Mouse (Mus musculus): Measurements from ENCODE around the gene Gm20388. TPM values are rescaled to one million over a fixed set of nuclear protein-coding genes. Genes with fewer than 3 reads are reported as not detected.

Gene Gm20388
- polyA plus RNA-seq, 1 experiment from 2014 or later: not detected

DNA sequence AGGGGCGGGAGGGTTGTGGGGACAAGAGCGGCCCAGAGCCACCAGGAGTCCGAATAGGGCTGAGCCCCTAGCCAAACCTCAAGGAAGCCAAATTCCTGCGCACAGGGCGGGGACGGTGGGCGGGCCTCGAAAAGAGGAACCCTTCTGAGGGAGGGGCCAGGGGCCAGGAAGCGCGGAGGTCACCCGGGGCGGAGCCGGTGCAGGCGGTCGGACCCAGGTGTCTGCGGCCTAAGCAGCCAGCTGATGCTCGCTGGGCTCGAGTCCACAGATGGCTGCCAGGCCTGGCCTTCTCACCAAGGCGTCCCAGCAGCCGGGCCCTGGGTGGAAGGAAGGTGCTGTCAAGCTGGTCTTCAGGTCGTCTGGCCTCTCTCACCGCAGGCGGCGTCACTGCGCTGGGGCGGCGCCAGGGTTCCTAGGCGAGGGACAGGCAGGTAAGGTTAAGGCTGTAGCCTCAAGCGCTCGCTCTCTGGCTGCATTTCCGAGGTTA is 2959.8 kb downstream of the Gm20388 start:
- no peak overlapping the region for H3K27ac ChIP-seq
- 15% methylated on average over 29 of the region's 31 CpGs for WGBS
- peak overlapping the region; percentile 27; the same call in 1 of the 2 replicates for H3K9ac ChIP-seq
- ATAC-seq (ENCODE audit: insufficient number of reproducible peaks, insufficient read depth, low FRiP score, low TSS enrichment): no peak
- 0 out of 2 replicates have a peak overlapping the region, but pooled peaks have one; percentile 12 for H3K4me3 ChIP-seq
- H3K4me2 ChIP-seq (replicated peaks): peak overlapping the region; percentile 46
- H3K36me3 ChIP-seq: no peaks in the 10 kb centered on the region; the same call in 1 of the 2 replicates
- peaks cover 12% of the 10 kb centered on the region for H3K4me1 ChIP-seq
- H3K27me3 ChIP-seq: no peaks in the 10 kb centered on the region
- H3K9me3 ChIP-seq: peaks cover 9% of the 10 kb centered on the region

DNA sequence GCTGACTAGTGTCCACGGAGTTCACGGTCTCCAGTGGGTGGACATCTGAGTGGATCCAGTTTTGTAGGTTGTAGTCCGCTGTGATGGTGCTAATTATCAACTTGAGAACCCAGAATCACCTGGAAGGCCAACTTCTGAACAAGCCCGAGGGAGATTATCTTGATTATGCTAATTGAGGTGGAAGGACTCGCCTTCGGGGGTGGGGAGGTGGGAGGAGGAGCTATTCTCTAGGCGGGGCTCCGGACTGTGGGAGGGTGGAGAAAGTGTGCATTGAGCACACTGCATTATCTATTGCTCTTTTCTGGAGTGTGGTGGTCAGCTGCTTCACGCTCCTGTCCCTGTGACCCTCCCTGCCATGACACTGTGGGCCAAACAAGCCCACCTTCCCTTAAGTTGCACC is 2961.0 kb downstream of the Gm20388 start:
- 72% methylated on average over 9 of the region's 9 CpGs for WGBS
- ATAC-seq (ENCODE audit: insufficient number of reproducible peaks, insufficient read depth, low FRiP score, low TSS enrichment): no peak
- H3K36me3 ChIP-seq: no peaks in the 10 kb centered on the region
- no peak overlapping the region for H3K4me2 ChIP-seq (replicated peaks)
- H3K9me3 ChIP-seq: peaks cover under 1% of the 10 kb centered on the region; the same call in 1 of the 2 replicates
- H3K27me3 ChIP-seq: no peaks in the 10 kb centered on the region
- H3K9ac ChIP-seq: no peak overlapping the region
- peaks cover 15% of the 10 kb centered on the region for H3K4me1 ChIP-seq
- H3K4me3 ChIP-seq: no peak overlapping the region
- no peak overlapping the region for H3K27ac ChIP-seq

DNA sequence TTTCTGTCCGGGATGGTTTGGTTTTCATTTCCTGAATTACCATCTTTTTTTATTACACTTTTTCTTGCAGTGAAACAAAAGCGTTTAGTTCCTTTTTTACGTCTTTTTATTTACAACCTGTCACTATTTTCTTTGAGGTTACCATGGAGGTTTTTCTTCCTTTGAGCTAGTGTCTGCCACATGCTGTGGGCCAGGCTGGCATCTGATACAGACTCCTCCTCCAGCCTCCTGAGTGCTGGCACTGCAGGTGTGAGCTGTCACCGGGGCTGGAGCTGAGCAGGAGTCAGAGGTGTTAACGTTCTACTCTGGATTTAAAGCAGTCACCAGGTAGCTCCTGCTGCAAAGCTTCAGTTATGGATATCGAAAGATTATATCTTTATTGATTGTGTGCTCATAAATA is 2962.5 kb downstream of the Gm20388 start:
- ATAC-seq (ENCODE audit: insufficient number of reproducible peaks, insufficient read depth, low FRiP score, low TSS enrichment): no peak
- H3K36me3 ChIP-seq: no peaks in the 10 kb centered on the region
- no peaks in the 10 kb centered on the region for H3K9me3 ChIP-seq
- no peak overlapping the region for H3K27ac ChIP-seq
- no peak overlapping the region for H3K4me3 ChIP-seq
- no peak overlapping the region for H3K9ac ChIP-seq
- H3K27me3 ChIP-seq: no peaks in the 10 kb centered on the region
- peaks cover 15% of the 10 kb centered on the region for H3K4me1 ChIP-seq
- 54% methylated on average over 6 of the region's 6 CpGs for WGBS
- no peak overlapping the region for H3K4me2 ChIP-seq (replicated peaks)

DNA sequence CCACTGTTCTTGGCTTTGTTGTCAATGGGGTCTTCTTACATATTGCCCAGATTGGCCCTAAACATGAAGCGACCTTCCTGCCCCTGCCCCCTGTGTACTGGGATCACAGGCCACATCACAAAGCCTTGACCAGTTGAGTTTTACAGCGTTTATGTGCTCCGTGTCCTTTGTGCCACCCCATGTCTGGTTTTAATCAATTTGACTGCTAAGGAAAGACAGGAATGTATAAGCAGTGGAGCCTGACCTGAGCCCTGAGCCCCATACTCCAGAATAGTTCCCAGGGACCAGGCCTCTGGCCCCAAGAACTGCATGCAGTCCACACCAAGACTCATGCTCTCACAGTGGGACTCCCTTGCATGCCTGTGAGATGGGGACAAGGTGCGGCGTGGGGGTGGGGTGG is 2964.5 kb downstream of the Gm20388 start:
- no peaks in the 10 kb centered on the region for H3K27me3 ChIP-seq
- 0 out of 2 replicates have a peak overlapping the region, but pooled peaks have one; percentile 46 for H3K27ac ChIP-seq
- H3K36me3 ChIP-seq: no peaks in the 10 kb centered on the region
- no peak overlapping the region for H3K4me2 ChIP-seq (replicated peaks)
- H3K4me1 ChIP-seq: peaks cover 14% of the 10 kb centered on the region
- H3K4me3 ChIP-seq: no peak overlapping the region
- 48% methylated on average over 5 of the region's 5 CpGs for WGBS
- no peak for ATAC-seq (ENCODE audit: insufficient number of reproducible peaks, insufficient read depth, low FRiP score, low TSS enrichment)
- H3K9me3 ChIP-seq: no peaks in the 10 kb centered on the region
- no peak overlapping the region for H3K9ac ChIP-seq

DNA sequence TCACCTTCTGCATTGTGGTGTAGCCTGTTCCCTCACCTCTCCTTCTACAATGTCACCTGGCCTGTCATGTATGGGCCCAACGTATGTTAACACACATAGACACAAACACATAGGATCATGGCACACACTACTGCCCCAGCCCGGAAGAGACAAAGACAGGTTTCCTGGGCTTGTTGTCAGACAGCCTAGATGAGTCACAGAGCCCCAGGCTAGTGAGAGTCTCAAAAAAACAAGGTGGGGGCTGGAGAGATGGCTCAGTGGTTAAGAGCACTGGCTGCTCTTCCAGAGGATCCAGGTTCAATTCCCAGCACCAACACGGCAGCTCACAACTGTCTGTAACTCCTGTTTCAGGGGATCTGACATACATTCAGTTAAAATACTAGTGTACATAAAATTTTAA is 2967.6 kb downstream of the Gm20388 start:
- Histone ChIP-seq H3K4me1 (peaks cover 10% of the 10 kb centered on the region), H3K36me3 (peaks cover 14% of the 10 kb centered on the region), H3K27me3 (no peaks in the 10 kb centered on the region), H3K9me3 (no peaks in the 10 kb centered on the region), H3K4me2 (replicated peaks) (no peak overlapping the region), H3K27ac (no peak overlapping the region), H3K9ac (no peak overlapping the region), H3K4me3 (no peak overlapping the region)
- no peak for ATAC-seq (ENCODE audit: insufficient number of reproducible peaks, insufficient read depth, low FRiP score, low TSS enrichment)
- 89% methylated on average over 3 of the region's 3 CpGs for WGBS

DNA sequence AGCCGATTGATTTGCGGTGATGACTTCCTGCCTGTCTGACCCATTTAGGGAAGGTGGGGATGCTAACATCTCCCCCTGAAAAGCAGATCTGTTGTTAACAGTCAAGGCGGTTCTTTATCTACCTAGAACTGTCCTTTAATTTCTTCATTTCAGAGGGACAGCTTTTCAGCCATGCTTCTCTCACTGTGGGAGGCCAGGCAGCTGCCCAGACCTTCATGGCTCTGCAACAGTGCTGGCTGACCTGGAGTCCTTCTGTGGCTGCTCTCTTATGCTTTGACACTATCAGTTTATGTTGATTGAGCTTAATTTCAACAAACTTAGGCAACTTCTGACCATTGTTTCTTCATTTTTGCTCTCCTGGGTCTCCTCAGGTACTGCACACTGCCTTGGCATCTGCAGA is 2969.7 kb downstream of the Gm20388 start:
- no peak overlapping the region for H3K27ac ChIP-seq
- H3K9ac ChIP-seq: no peak overlapping the region
- no peak for ATAC-seq (ENCODE audit: insufficient number of reproducible peaks, insufficient read depth, low FRiP score, low TSS enrichment)
- H3K4me1 ChIP-seq: peaks cover 4% of the 10 kb centered on the region
- H3K36me3 ChIP-seq: peaks cover 34% of the 10 kb centered on the region
- H3K4me2 ChIP-seq (replicated peaks): no peak overlapping the region
- no peaks in the 10 kb centered on the region for H3K9me3 ChIP-seq
- H3K27me3 ChIP-seq: no peaks in the 10 kb centered on the region
- no peak overlapping the region for H3K4me3 ChIP-seq
- 27% methylated on average over 3 of the region's 3 CpGs for whole genome bisulfite sequencing

DNA sequence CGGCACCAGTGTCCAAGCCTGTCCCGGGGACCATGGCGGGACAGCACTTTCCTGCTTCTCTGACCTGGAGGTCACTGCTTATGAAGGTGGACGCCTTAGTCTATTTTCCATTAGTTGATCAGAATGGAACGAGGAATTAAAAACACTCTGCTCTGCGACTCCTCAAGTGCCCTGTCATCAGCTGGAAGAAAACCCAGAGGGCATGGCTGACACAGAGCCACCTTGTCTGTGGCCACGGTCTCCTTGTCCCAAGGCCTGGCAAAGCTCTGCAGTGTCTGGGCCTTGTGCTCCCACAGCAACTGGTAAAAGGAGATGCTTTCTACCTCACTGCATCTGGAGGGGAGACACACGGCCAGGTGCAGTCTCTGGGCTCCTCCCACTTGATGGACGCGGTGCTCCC is 2973.0 kb downstream of the Gm20388 start:
- Histone ChIP-seq H3K27ac (no peak overlapping the region), H3K9ac (no peak overlapping the region), H3K4me3 (no peak overlapping the region), H3K4me1 (no peaks in the 10 kb centered on the region; the same call in 1 of the 2 replicates), H3K27me3 (no peaks in the 10 kb centered on the region), H3K36me3 (peaks cover 68% of the 10 kb centered on the region), H3K4me2 (replicated peaks) (no peak overlapping the region), H3K9me3 (no peaks in the 10 kb centered on the region)
- 83% methylated on average over 10 of the region's 10 CpGs for WGBS
- ATAC-seq (ENCODE audit: insufficient number of reproducible peaks, insufficient read depth, low FRiP score, low TSS enrichment): no peak

DNA sequence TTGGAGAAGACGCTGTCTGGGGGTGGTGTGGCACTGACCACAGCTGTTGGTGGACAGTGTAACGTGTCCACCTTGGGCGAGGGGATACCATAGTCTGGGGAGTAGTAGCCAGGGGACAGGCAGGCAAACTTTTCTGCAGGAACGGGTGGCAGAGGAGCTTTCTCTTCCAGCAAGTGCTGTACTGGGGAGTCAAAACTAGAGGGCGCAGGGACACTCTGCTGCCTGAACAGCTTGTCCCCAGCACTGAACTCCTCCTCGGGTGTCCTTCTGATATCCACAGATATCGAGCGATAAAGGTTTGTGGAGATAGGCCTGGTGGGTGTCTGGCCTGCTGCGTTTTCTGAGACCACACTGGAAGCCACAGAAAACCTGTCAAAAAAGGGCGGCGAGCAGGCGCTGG is 2980.8 kb downstream of the Gm20388 start:
- Histone ChIP-seq H3K4me1 (no peaks in the 10 kb centered on the region), H3K27ac (no peak overlapping the region), H3K4me2 (replicated peaks) (no peak overlapping the region), H3K27me3 (no peaks in the 10 kb centered on the region), H3K9me3 (no peaks in the 10 kb centered on the region), H3K36me3 (peaks cover 97% of the 10 kb centered on the region), H3K9ac (no peak overlapping the region), H3K4me3 (no peak overlapping the region)
- ATAC-seq (ENCODE audit: insufficient number of reproducible peaks, insufficient read depth, low FRiP score, low TSS enrichment): no peak
- WGBS: 87% methylated on average over 12 of the region's 12 CpGs

DNA sequence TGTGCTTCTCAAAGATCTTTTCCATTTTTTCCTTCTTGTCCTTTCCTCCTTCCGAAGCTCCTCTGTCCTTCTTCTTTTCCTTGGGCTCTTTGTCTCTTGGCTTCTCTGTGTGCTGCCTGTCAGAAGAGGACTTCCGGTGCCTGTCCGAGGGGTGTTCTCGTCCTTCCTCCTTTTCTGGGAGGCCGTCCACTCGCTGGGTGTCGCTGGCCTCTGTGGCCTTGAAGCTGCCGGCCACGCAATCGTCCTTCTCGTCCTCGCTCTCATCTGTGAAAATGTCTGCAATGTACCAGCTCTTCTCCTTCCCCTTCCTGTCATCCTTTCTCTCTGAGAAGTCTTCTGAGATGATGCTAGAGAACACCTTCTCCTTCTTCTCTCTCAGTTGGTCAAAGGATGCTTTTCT is 2982.8 kb downstream of the Gm20388 start:
- Histone ChIP-seq H3K36me3 (peaks cover 97% of the 10 kb centered on the region), H3K27me3 (no peaks in the 10 kb centered on the region), H3K9me3 (no peaks in the 10 kb centered on the region), H3K27ac (no peak overlapping the region), H3K4me2 (replicated peaks) (no peak overlapping the region), H3K4me1 (no peaks in the 10 kb centered on the region), H3K9ac (no peak overlapping the region), H3K4me3 (no peak overlapping the region)
- no peak for ATAC-seq (ENCODE audit: insufficient number of reproducible peaks, insufficient read depth, low FRiP score, low TSS enrichment)
- WGBS: 93% methylated on average over 12 of the region's 12 CpGs

DNA sequence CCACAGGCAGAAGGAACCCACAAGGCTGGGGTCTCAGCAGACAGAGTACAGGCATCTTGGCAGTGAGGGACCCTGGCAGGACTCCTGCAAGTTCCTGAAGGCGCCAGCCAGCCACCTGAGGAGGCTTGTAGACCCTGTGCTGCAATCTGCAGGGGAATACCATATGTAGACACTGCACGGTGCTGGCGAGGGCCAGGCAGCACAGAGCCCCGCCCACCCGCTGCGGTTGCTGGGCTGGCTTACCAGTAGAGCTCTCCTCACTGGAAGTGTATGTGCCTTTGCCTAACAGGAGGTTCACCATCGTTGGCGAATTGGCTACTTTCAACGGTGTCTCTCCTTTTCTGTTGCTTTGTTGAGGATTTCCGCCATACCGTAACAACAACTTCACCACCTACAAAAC is 2985.7 kb downstream of the Gm20388 start:
- WGBS: 93% methylated on average over 11 of the region's 11 CpGs
- no peak for ATAC-seq (ENCODE audit: insufficient number of reproducible peaks, insufficient read depth, low FRiP score, low TSS enrichment)
- H3K4me3 ChIP-seq: no peak overlapping the region
- H3K4me1 ChIP-seq: no peaks in the 10 kb centered on the region
- no peaks in the 10 kb centered on the region for H3K9me3 ChIP-seq
- H3K27ac ChIP-seq: no peak overlapping the region
- H3K4me2 ChIP-seq (replicated peaks): no peak overlapping the region
- peaks cover 88% of the 10 kb centered on the region for H3K36me3 ChIP-seq
- no peaks in the 10 kb centered on the region for H3K27me3 ChIP-seq
- H3K9ac ChIP-seq: no peak overlapping the region

DNA sequence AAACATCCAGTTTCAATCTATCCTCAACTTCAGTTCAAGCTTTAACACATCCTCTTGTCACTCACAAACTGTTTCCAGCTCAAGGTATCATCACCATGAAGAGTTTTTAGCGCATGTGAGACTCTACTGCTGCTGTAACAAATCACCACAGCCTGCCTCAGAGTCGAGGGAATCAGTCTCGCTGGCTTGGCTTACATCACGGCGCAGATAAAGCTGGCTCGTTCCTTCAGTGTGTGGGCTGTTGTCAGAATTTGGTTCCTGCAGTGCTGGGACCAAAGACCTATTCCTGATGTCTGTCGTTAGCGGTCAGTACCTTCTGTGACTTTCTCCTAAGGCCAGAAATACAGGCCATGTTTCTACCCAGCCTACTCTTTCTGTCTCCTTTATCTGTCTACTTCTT is 2986.6 kb downstream of the Gm20388 start:
- Histone ChIP-seq H3K27me3 (no peaks in the 10 kb centered on the region), H3K36me3 (peaks cover 79% of the 10 kb centered on the region), H3K9me3 (no peaks in the 10 kb centered on the region), H3K4me2 (replicated peaks) (no peak overlapping the region), H3K4me1 (no peaks in the 10 kb centered on the region), H3K27ac (no peak overlapping the region), H3K4me3 (no peak overlapping the region), H3K9ac (no peak overlapping the region; the same call in 1 of the 2 replicates)
- 96% methylated on average over 8 of the region's 8 CpGs for WGBS
- no peak for ATAC-seq (ENCODE audit: insufficient number of reproducible peaks, insufficient read depth, low FRiP score, low TSS enrichment)

DNA sequence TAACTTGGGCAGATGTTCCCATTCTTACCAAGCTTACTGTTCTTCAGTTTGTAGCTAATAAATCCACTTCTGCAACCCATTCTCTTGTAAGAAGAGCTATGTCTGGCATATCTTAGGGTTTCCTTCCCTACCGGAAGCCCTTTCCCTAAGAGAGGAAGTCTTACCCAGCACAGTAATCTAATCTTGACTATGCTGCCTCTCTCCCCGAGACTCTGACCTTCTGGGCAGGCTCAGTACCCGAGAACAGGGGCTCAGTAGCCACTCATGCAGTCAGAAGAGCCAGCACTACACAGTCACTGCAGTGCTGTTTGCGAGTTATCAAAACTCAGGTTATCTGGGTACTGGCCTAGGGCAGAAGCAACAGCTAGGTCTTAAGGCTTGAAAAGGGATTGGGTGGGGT is 2987.4 kb downstream of the Gm20388 start:
- Histone ChIP-seq H3K9me3 (no peaks in the 10 kb centered on the region), H3K4me3 (no peak overlapping the region), H3K27ac (no peak overlapping the region), H3K9ac (no peak overlapping the region), H3K27me3 (no peaks in the 10 kb centered on the region), H3K4me1 (no peaks in the 10 kb centered on the region), H3K4me2 (replicated peaks) (no peak overlapping the region), H3K36me3 (peaks cover 71% of the 10 kb centered on the region)
- 83% methylated on average over 4 of the region's 4 CpGs for WGBS
- ATAC-seq (ENCODE audit: insufficient number of reproducible peaks, insufficient read depth, low FRiP score, low TSS enrichment): no peak

DNA sequence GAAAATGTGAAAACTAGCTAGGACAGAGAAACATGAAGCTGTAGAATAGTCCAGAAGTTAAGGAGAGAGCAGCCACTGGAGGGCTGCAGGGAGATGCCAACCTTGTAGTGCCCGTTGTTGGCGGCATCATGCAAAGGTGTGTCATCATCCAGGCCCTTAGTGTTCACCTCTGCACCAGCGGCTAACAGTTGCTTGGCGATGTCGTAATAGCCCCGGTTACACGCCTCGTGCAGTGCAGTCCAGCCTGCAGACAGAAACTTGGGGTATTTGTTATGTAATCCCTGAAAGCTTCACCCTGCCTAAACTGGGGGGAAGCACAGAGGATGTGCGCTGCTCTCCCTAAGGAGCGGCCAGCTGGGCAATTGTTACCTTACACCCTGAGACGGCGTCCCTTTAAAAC is 2987.8 kb downstream of the Gm20388 start:
- no peaks in the 10 kb centered on the region for H3K27me3 ChIP-seq
- H3K4me3 ChIP-seq: no peak overlapping the region
- no peaks in the 10 kb centered on the region for H3K9me3 ChIP-seq
- H3K4me1 ChIP-seq: no peaks in the 10 kb centered on the region
- H3K4me2 ChIP-seq (replicated peaks): no peak overlapping the region
- no peak overlapping the region for H3K9ac ChIP-seq
- no peak overlapping the region for H3K27ac ChIP-seq
- WGBS: 95% methylated on average over 12 of the region's 12 CpGs
- peaks cover 66% of the 10 kb centered on the region for H3K36me3 ChIP-seq
- ATAC-seq (ENCODE audit: insufficient number of reproducible peaks, insufficient read depth, low FRiP score, low TSS enrichment): no peak
